Mouse (Mus musculus) neural tube, embryonic 11.5 days (tissue): Measurements from ENCODE around the gene Riiad1. TPM values are rescaled to one million over a fixed set of nuclear protein-coding genes. Genes with fewer than 3 reads are reported as not detected.

ENCODE experiments used
- ATAC-seq: fragments of 200-750 bp; cut with Nextera tagmentation; 2 replicates; pipeline ENCODE4 v1.8.0; 2017; ENCODE audit warnings: moderate number of reproducible peaks, mild to moderate bottlenecking, moderate TSS enrichment, moderate library complexity; ENCODE audit not compliant: insufficient read depth, low FRiP score, low TSS enrichment
- DNase-seq: peaks from one replicate; pipeline ENCODE4 v3.0.0-alpha.2; 2015; ENCODE audit warnings: low spot score
- H3K27ac ChIP-seq: fragments of 300-500 bp; sonication (generic); 2 replicates; pipeline ENCODE4 v1.5.1; 2014; ENCODE audit warnings: low read depth, mild to moderate bottlenecking, low read length
- H3K27me3 ChIP-seq: fragments of 300-500 bp; sonication (generic); 2 replicates; pipeline ENCODE4 v1.6.1; 2014; ENCODE audit warnings: mild to moderate bottlenecking, low read length, mixed read lengths; ENCODE audit not compliant: control insufficient read depth, insufficient read depth
- H3K36me3 ChIP-seq: fragments of 300-500 bp; sonication (generic); 2 replicates; pipeline ENCODE4 v1.6.1; 2014; ENCODE audit warnings: mild to moderate bottlenecking, low read length, moderate library complexity, mixed read lengths; ENCODE audit not compliant: control insufficient read depth, insufficient read depth
- H3K4me1 ChIP-seq: fragments of 300-500 bp; sonication (generic); 2 replicates; pipeline ENCODE4 v1.6.1; 2014; ENCODE audit warnings: low read length, mixed read lengths; ENCODE audit not compliant: control insufficient read depth, insufficient read depth
- H3K4me2 ChIP-seq: fragments of 300-500 bp; sonication (generic); 2 replicates; pipeline ENCODE4 v1.6.1; 2014; ENCODE audit warnings: low read depth, mild to moderate bottlenecking, moderate library complexity
- H3K4me3 ChIP-seq: fragments of 300-500 bp; sonication (generic); 2 replicates; pipeline ENCODE4 v1.5.1; 2014; ENCODE audit warnings: low read depth, low read length
- H3K9ac ChIP-seq: fragments of 300-500 bp; sonication (generic); 2 replicates; pipeline ENCODE4 v1.6.1; 2014; ENCODE audit warnings: mild to moderate bottlenecking, low read length
- H3K9me3 ChIP-seq: fragments of 300-500 bp; sonication (generic); 2 replicates; pipeline ENCODE4 v1.6.1; 2016; ENCODE audit warnings: low read length; ENCODE audit not compliant: control insufficient read depth
- WGBS: fragments of 180-500 bp; shearing (Covaris S2); extraction: QIAGEN DNeasy Blood & Tissue Kit; methylation state at CpG from one replicate; pipeline ENCODE4 v1.1.7; 2014; 5-methylcytosine and 5-hydroxymethylcytosine counted together
- polyA plus RNA-seq: library from polyadenylated mRNA; unstranded; fragments of >200 nt; fragmentation: Nextera tagmentation; extraction: Ambion mirVana; gene quantifications from 2 replicates; pipeline ENCODE4 v1.2.1, GENCODE M21; 2014

The Riiad1 gene
- polyA plus RNA-seq, 1 experiment from 2014 or later = 9.5 TPM

- Histone ChIP-seq H3K27me3 (no peaks in the 10 kb centered on the region), H3K9ac (no peak overlapping the region), H3K36me3 (peaks cover 14% of the 10 kb centered on the region; the same call in 1 of the 2 replicates), H3K4me2 (no peak overlapping the region), H3K9me3 (no peaks in the 10 kb centered on the region), H3K4me1 (no peaks in the 10 kb centered on the region), H3K27ac (no peak overlapping the region), H3K4me3 (no peak overlapping the region)
- 88% methylated on average over 2 of the region's 2 CpGs for WGBS
- ATAC-seq (no peak), DNase-seq (no peak)
Observed at GRCm38 (mm10) chr3:94449377-94449776, 30.8 kb downstream of the Riiad1 start.

DNA sequence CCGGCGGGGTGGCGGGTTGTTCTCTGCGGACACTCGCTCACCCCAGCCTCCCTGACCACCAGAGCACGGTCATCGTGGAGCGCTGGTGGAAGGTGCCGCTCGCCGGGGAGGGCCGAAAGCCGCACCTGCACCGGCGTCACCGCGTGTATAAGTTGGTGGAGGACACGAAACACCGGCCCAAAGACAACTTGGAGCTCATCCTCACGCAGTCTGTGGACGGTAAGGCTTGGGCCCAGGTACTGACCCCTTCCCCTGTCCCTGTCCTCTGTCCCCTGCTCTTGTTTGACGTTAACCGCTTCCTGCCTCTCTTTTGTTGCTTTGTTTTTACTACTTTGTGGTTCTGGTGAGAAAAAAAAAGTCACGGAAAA is 36.6 kb downstream of the Riiad1 start, which contains the start of gene Oaz3:
TSS of gene Oaz3 (minus strand) at position 319 of the 368 bp plus-strand sequence.
- Histone ChIP-seq H3K27ac (0 out of 2 replicates have a peak within 1 kb of the TSS, but pooled peaks have one; percentile 29), H3K9me3 (no peaks in the 10 kb centered on the region), H3K4me3 (peak within 1 kb of the TSS; percentile 92), H3K36me3 (peaks cover 14% of the 10 kb centered on the region; the same call in 1 of the 2 replicates), H3K27me3 (no peaks in the 10 kb centered on the region), H3K4me2 (peak within 1 kb of the TSS; percentile 82), H3K9ac (peak within 1 kb of the TSS; percentile 87), H3K4me1 (0 out of 2 replicates have a peak, but pooled peaks cover 3% of the 10 kb centered on the region)
- 1% methylated on average over 24 of the region's 24 CpGs for WGBS
- ATAC-seq = no peak
- DNase-seq = no peak

- WGBS = 2% methylated on average over 39 of the region's 39 CpGs
- 0 out of 2 replicates have a peak, but pooled peaks cover 3% of the 10 kb centered on the region for H3K4me1 ChIP-seq
- H3K27ac ChIP-seq = 0 out of 2 replicates have a peak within 1 kb of the TSS, but pooled peaks have one; percentile 29
- peak within 1 kb of the TSS; percentile 82 for H3K4me2 ChIP-seq
- no peaks in the 10 kb centered on the region for H3K27me3 ChIP-seq
- DNase-seq = peak; percentile 97
- no peaks in the 10 kb centered on the region for H3K9me3 ChIP-seq
- peak within 1 kb of the TSS; percentile 92 for H3K4me3 ChIP-seq
- peak within 1 kb of the TSS; percentile 87 for H3K9ac ChIP-seq
- ATAC-seq = peak; percentile 97
- H3K36me3 ChIP-seq = peaks cover 11% of the 10 kb centered on the region; the same call in 1 of the 2 replicates
Observed at GRCm38 (mm10) chr3:94442951-94443596, 37.1 kb downstream of the Riiad1 start, which contains the start of gene Mrpl9. Gene Mrpl9 (plus strand): TSS chr3:94443318.

- no peak for DNase-seq
- WGBS = 41% methylated on average over 3 of the region's 3 CpGs
- H3K36me3 ChIP-seq = 0 out of 2 replicates have a peak, but pooled peaks cover 4% of the 10 kb centered on the region
- H3K27ac ChIP-seq = no peak overlapping the region
- H3K4me1 ChIP-seq = 0 out of 2 replicates have a peak, but pooled peaks cover 3% of the 10 kb centered on the region
- H3K4me2 ChIP-seq = no peak overlapping the region
- no peak overlapping the region for H3K4me3 ChIP-seq
- H3K9ac ChIP-seq = no peak overlapping the region
- H3K27me3 ChIP-seq = no peaks in the 10 kb centered on the region
- no peaks in the 10 kb centered on the region for H3K9me3 ChIP-seq
- no peak for ATAC-seq
Observed at GRCm38 (mm10) chr3:94441182-94441581, 39.0 kb downstream of the Riiad1 start.

- DNase-seq (no peak), ATAC-seq (no peak)
- no peak overlapping the region for H3K9ac ChIP-seq
- no peak overlapping the region for H3K4me2 ChIP-seq
- no peaks in the 10 kb centered on the region for H3K4me1 ChIP-seq
- H3K4me3 ChIP-seq = no peak overlapping the region
- no peak overlapping the region for H3K27ac ChIP-seq
- no peaks in the 10 kb centered on the region for H3K9me3 ChIP-seq
- no peaks in the 10 kb centered on the region for H3K27me3 ChIP-seq
- WGBS = 86% methylated on average over 9 of the region's 9 CpGs
- H3K36me3 ChIP-seq = no peaks in the 10 kb centered on the region
Observed at GRCm38 (mm10) chr3:94436420-94436819, 43.7 kb downstream of the Riiad1 start.

GRCm38 (mm10) chr3:94434305-94434704 is 45.8 kb downstream of the Riiad1 start:
- Histone ChIP-seq H3K9me3 (no peaks in the 10 kb centered on the region), H3K4me3 (no peak overlapping the region), H3K4me1 (no peaks in the 10 kb centered on the region), H3K4me2 (no peak overlapping the region), H3K36me3 (no peaks in the 10 kb centered on the region), H3K27ac (no peak overlapping the region), H3K9ac (no peak overlapping the region), H3K27me3 (no peaks in the 10 kb centered on the region)
- no peak for DNase-seq
- 96% methylated on average over 2 of the region's 2 CpGs for WGBS
- ATAC-seq = no peak

DNA sequence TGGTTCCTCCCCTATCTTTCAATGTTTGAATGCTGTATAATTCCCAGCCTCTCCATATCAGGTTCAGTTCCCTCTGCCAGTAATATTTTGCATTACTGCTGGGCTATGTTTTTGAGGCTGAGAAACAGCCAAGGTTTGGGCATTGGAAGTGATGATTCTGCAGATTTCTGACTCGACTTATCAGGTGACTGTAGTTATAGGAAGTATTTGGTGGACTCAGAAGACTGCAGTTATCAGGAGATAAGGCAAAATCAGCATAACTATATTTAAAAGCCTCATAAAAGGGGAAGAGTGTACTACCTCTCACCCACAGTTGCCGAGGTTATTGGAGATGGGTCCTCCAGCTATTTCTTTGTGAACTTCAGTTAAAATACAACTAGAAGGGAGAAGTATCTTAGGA is 49.2 kb downstream of the Riiad1 start:
- ATAC-seq = no peak
- no peak overlapping the region for H3K27ac ChIP-seq
- no peak overlapping the region for H3K9ac ChIP-seq
- no peaks in the 10 kb centered on the region for H3K4me1 ChIP-seq
- DNase-seq = no peak
- WGBS = 84% methylated on average over 2 of the region's 2 CpGs
- no peaks in the 10 kb centered on the region for H3K27me3 ChIP-seq
- no peaks in the 10 kb centered on the region for H3K9me3 ChIP-seq
- H3K4me2 ChIP-seq = no peak overlapping the region
- H3K36me3 ChIP-seq = no peaks in the 10 kb centered on the region
- H3K4me3 ChIP-seq = no peak overlapping the region
